Mouse (Mus musculus): ENCODE data around the gene Gm10447.
"Not testable (repeated sequence)": the region's sequence is repeated elsewhere in the genome, so short reads cannot be mapped to it uniquely, and the experiment has no call there.

Gm10447 gene

GRCm38 (mm10) chr11:53451361-53451760 is 5.5 kb downstream of the Gm10447 start:
- in situ Hi-C loops (cut with MboI; ENCODE audit: low pct_unique_long_range_greater_than_20kb in 1 of 2, low sequenced_read_pairs in 2 of 2, unreplicated experiment in 1 of 2), result no loop called here

DNA sequence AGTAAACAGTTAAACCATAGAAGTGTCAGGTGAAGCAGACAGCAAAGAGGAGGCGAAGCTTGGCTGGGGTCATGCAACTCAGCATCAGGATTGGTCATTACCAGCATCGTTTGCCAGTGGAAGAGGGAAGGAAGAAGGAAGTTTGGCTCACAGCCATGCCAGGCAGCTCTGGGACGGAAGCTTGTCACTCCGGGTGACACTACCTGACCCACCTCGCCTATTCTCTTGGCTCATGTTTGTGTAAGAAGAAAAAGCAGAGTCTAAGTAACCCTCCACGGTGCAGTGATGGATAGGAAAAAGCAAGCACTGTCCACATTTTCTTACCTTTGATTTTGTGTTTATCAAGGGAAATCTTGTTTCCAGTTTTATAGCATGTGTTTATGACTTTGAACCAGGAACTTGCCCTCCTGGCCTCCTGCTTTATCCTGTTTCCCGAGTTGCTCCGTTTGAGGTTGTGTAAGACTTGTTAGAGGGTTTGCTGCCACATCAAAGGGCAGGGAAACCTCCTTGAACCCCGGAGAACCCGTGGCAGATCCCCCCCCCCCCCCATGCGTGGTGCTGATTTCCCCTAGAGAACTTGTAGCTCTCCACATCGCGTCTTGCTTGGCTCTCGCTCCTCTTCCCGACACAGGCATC is 6.7 kb downstream of the Gm10447 start:
- in situ Hi-C loops (cut with MboI; ENCODE audit: low pct_unique_long_range_greater_than_20kb in 1 of 2, low sequenced_read_pairs in 2 of 2, unreplicated experiment in 1 of 2), result no loop called here

- in situ Hi-C loops (cut with MboI; ENCODE audit: low pct_unique_long_range_greater_than_20kb in 1 of 2, low sequenced_read_pairs in 2 of 2, unreplicated experiment in 1 of 2), result no loop called here
Measured at GRCm38 (mm10) chr11:53448529-53448928, 8.4 kb downstream of the Gm10447 start.

DNA sequence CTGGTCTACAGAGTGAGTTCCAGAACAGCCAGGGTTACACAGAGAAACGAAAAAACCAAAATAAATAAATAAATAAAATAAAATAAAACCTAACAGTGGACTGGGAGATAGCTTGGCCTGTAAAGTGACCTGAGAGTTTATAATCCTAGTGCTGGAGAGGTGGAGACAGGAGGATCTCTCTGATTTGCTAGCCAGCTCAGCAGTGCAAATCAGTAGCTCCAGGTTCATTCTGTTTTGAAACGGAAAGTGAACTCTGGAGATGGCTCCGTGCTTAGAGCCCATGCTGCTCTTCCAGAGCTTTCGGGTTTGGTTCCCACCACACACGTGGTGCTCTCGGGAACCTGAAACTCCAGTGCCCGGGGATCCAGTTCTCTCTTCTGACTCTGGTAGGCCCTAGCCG is 8.9 kb downstream of the Gm10447 start:
- in situ Hi-C loops (cut with MboI; ENCODE audit: low pct_unique_long_range_greater_than_20kb in 1 of 2, low sequenced_read_pairs in 2 of 2, unreplicated experiment in 1 of 2), result no loop called here

DNA sequence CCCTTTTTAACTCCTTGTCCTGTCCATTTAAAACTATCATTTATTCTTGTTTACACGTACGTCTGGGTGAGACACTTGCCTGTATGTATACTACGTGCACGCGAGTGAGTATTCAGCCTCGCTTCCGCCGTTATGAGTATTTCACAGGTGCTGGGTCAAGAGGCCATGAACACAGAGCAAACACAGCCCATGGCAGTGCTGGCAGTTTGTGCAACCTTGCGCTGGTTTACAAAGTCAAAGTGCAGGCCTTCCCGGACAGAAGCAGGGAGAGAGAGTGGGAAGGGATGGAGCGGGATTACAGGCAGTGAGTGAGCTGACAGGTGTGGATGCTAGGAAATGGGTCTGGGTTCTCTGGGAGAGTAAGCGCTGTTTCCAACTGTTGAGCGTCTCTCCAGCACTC is 10.7 kb downstream of the Gm10447 start:
- in situ Hi-C loops (cut with MboI; ENCODE audit: low pct_unique_long_range_greater_than_20kb in 1 of 2, low sequenced_read_pairs in 2 of 2, unreplicated experiment in 1 of 2), result no loop called here

DNA sequence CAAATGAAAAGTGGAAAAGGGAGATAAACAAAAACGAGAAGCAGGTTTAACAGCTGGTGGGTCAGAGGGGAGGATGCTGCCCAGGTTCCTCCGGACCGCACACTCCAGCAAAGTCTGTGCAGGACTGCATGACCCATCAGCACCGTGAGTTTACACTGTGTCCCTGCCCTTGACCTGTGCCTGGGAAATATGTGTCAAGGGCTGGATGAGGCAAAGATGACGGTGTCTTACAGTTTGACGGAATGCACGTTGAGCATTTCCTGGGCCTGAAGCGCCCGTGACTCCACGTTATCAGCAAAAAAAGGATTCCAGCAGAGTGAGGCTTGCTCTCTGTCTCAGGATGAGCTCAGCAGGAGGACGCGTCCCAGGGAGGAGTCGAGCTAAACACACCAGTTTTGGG is 11.3 kb downstream of the Gm10447 start:
- in situ Hi-C loops (cut with MboI; ENCODE audit: low pct_unique_long_range_greater_than_20kb in 1 of 2, low sequenced_read_pairs in 2 of 2, unreplicated experiment in 1 of 2), result no loop called here

- in situ Hi-C loops (cut with MboI; ENCODE audit: low pct_unique_long_range_greater_than_20kb in 1 of 2, low sequenced_read_pairs in 2 of 2, unreplicated experiment in 1 of 2), result no loop called here
Measured at GRCm38 (mm10) chr11:53443861-53444260, 13.0 kb downstream of the Gm10447 start.

- in situ Hi-C loops (cut with MboI; ENCODE audit: low pct_unique_long_range_greater_than_20kb in 1 of 2, low sequenced_read_pairs in 2 of 2, unreplicated experiment in 1 of 2), result no loop called here
Measured at GRCm38 (mm10) chr11:53441921-53442320, 15.0 kb downstream of the Gm10447 start.

DNA sequence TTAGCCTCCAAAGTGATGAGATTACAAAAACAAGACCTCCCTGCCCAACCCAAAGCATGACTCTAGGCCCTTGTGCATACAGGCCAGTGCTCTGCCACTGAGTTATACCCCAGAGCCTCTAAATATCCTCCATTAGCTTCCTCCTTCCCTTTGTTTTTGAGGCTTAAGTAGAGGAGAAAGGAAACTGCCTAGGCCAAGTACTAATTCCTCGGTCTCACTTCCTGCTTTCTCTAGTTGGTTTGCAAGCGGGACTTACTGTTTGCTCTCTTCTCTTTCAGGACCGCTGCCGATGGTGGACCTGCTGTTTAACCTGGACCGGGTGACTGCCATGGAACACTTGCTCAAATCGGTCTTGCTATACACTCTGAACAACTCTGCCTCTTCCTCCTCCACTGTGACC is 20.6 kb downstream of the Gm10447 start:
- in situ Hi-C loops (cut with MboI; ENCODE audit: low pct_unique_long_range_greater_than_20kb in 1 of 2, low sequenced_read_pairs in 2 of 2, unreplicated experiment in 1 of 2), result no loop called here

DNA sequence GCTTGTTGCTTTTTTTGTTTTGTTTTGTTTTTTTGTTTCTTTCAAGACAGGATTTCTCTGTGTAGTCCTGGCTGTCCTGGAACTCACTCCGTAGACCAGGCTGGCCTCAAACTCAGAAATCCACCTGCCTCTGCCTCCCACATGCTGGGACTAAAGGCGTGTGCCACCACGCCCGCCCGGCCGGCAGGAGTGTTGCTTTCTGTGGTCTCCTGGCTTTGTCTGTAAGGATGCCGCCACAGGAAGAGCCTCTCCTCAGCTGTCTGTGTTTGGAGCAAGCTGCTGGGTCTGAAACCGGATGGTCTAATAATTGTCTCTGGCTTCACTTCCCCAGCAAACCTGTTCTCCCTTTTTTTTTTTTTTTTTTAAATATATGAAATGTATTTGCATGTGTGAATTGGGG is 21.4 kb downstream of the Gm10447 start:
- in situ Hi-C loops (cut with MboI; ENCODE audit: low pct_unique_long_range_greater_than_20kb in 1 of 2, low sequenced_read_pairs in 2 of 2, unreplicated experiment in 1 of 2), result no loop called here

- in situ Hi-C loops (cut with MboI; ENCODE audit: low pct_unique_long_range_greater_than_20kb in 1 of 2, low sequenced_read_pairs in 2 of 2, unreplicated experiment in 1 of 2), result no loop called here
Measured at GRCm38 (mm10) chr11:53433057-53433456, 23.9 kb downstream of the Gm10447 start.

- in situ Hi-C loops (cut with MboI; ENCODE audit: low pct_unique_long_range_greater_than_20kb in 1 of 2, low sequenced_read_pairs in 2 of 2, unreplicated experiment in 1 of 2), result no loop called here
Measured at GRCm38 (mm10) chr11:53431347-53432056, 25.4 kb downstream of the Gm10447 start.

GRCm38 (mm10) chr11:53430670-53431346 is 26.1 kb downstream of the Gm10447 start, which contains the start of the genes Uqcrq and Gdf9:
TSS of gene Uqcrq (minus strand) at chr11:53430831.
TSS of gene Gdf9 (plus strand) at chr11:53431023.
- in situ Hi-C loops (cut with MboI; ENCODE audit: low pct_unique_long_range_greater_than_20kb in 1 of 2, low sequenced_read_pairs in 2 of 2, unreplicated experiment in 1 of 2), result no loop called here

DNA sequence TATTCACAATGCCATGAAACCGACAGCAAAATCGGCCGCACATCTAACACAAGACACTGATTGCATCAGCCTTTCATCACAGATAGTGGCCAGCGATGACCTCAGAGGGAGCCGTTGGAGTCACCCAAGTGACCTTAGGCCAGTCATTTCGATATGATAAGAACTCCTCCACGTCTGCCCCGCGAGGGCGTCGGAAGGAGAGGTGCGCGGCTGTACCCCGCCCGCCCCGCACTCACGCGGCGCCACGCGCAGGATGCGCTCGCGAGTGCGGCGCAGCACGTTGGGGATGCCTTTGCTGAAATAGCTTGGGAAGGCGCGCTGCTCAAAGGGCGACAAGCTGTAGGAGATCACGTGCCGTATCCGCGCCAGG is 26.6 kb downstream of the Gm10447 start:
- in situ Hi-C loops (cut with MboI; ENCODE audit: low pct_unique_long_range_greater_than_20kb in 1 of 2, low sequenced_read_pairs in 2 of 2, unreplicated experiment in 1 of 2), result no loop called here

DNA sequence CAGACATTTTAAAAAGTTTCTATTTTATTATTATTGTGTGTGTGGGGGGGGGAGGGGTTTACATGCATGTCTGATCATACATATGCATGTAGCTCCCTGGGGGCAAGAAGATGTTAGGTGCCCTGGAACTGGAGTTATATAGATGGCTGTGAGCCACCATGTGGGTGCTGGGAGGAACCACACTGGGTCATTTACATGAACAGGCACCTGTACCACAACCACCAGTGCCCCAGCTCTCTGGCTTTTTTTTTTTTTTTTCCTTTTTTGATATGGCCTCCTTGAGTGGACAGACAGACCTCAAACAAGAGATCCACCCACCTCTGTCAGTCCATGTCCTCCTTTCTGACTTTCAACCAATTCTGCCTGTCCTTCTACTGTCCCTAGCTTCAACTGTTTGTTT is 27.7 kb downstream of the Gm10447 start:
- in situ Hi-C loops (cut with MboI; ENCODE audit: low pct_unique_long_range_greater_than_20kb in 1 of 2, low sequenced_read_pairs in 2 of 2, unreplicated experiment in 1 of 2), result no loop called here

DNA sequence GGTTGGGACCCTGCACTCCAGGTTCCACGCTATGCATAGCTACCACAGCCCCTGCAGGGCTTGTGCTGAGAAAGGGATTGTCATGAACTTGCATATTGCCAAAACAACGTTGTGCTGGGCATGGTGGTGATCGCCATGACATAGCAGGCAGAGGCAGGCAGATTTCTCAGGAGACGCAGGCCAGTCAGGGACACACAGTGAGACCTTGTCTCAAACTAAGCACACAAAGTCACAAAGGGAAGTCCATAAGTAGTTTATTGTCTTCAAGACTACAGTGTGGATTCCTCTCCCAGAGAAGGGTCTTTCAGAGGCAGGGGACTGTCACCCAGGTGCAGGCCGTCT is 28.2 kb downstream of the Gm10447 start:
- in situ Hi-C loops (cut with MboI; ENCODE audit: low pct_unique_long_range_greater_than_20kb in 1 of 2, low sequenced_read_pairs in 2 of 2, unreplicated experiment in 1 of 2), result no loop called here

DNA sequence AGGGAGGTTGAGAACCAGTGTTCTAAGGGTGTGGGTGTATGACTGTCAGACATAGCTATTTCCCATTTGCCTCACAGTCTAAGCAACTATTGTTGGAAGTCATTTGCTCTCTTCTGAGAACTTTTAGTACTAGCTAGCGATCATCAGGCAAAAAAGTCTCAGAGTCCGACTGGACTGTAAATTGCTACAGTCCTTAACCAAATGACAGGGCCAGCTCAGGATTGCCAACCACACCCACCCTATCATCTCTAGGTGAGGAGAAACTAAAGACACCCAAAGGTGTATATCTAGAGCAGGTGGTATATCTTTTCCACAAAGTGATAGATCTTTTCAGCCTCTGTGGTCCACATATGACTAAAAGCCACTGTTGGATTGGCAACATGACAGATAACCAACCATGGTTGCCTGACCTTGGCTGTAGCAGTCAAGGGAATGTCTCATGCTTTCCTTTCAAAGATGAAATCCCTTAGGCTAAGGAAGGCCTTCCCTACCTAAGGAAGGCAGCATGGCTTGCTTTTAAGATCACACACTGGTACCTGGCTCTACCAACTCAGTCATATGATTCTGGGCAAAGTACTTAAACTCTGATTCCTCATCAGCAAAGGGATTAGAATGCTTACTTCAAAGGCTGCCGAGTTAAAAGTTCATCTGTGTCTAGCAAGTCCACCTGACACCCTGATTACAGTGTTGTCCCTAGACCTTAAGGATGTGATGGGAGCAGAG is 28.8 kb downstream of the Gm10447 start:
- in situ Hi-C loops (cut with MboI; ENCODE audit: low pct_unique_long_range_greater_than_20kb in 1 of 2, low sequenced_read_pairs in 2 of 2, unreplicated experiment in 1 of 2), result no loop called here

- in situ Hi-C loops (cut with MboI; ENCODE audit: low pct_unique_long_range_greater_than_20kb in 1 of 2, low sequenced_read_pairs in 2 of 2, unreplicated experiment in 1 of 2), result not testable (repeated sequence)
Measured at GRCm38 (mm10) chr11:53426914-53427313, 30.0 kb downstream of the Gm10447 start.

- in situ Hi-C loops (cut with MboI; ENCODE audit: low pct_unique_long_range_greater_than_20kb in 1 of 2, low sequenced_read_pairs in 2 of 2, unreplicated experiment in 1 of 2), result no loop called here
Measured at GRCm38 (mm10) chr11:53425711-53426255, 31.1 kb downstream of the Gm10447 start.
